ENCODE assay signal across 13 mouse cellular contexts in genomic region chr13:98656034-98656471, GRCm38 (mm10). TPM values are rescaled to one million over a fixed set of nuclear protein-coding genes. Genes with fewer than 3 reads are reported as not detected.
DNase-seq lines count a peak whose midpoint lies in the region; ATAC-seq lines count a peak whose summit lies in the region.
"Had no signal": no experiment of that assay in that cellular context is flagged by ENCODE, and none has a peak within 500 bp of the region (broad histone marks: within the 10 kb centered on the region; RNA-seq: fewer than 3 reads in every experiment).

No protein-coding gene starts in this region.

- no peaks in the 10 kb centered on the region for H3K27me3 ChIP-seq in forebrain, embryonic 14.5 days (replicated peaks; ENCODE audit: control insufficient read depth, insufficient read depth, low read length)
- H3K27me3 ChIP-seq in forebrain, embryonic 12.5 days, result no peaks in the 10 kb centered on the region
- no peaks in the 10 kb centered on the region for H3K27me3 ChIP-seq in kidney, embryonic 15.5 days
- H3K27me3 ChIP-seq: intestine, embryonic 15.5 days; liver, embryonic 13.5 days; neural tube, embryonic 13.5 days had no signal

- no peak overlapping the region for H3K4me2 ChIP-seq in forebrain, embryonic 14.5 days (ENCODE audit: low read length)
- H3K4me2 ChIP-seq in forebrain, embryonic 12.5 days, result no peak overlapping the region
- H3K4me2 ChIP-seq in kidney, embryonic 15.5 days, result no peak overlapping the region
- H3K4me2 ChIP-seq: intestine, embryonic 15.5 days; liver, embryonic 13.5 days; neural tube, embryonic 13.5 days had no signal

- no peak overlapping the region for H3K9ac ChIP-seq in forebrain, embryonic 14.5 days (ENCODE audit: low read length)
- H3K9ac ChIP-seq in forebrain, embryonic 12.5 days, result no peak overlapping the region
- no peak overlapping the region for H3K9ac ChIP-seq in kidney, embryonic 15.5 days
- H3K9ac ChIP-seq: intestine, embryonic 15.5 days; liver, embryonic 13.5 days; neural tube, embryonic 13.5 days had no signal

- H3K4me3 ChIP-seq in forebrain, embryonic 14.5 days (ENCODE audit: low read depth, low read length), result no peak overlapping the region
- H3K4me3 ChIP-seq in forebrain, embryonic 12.5 days (replicated peaks), result no peak overlapping the region
- H3K4me3 ChIP-seq in kidney, embryonic 15.5 days (replicated peaks), result no peak overlapping the region
- H3K4me3 ChIP-seq: intestine, embryonic 15.5 days; liver, embryonic 13.5 days; neural tube, embryonic 13.5 days had no signal

- no peaks in the 10 kb centered on the region for H3K9me3 ChIP-seq in forebrain, embryonic 14.5 days (replicated peaks; ENCODE audit: control insufficient read depth, low read length)
- no peaks in the 10 kb centered on the region for H3K9me3 ChIP-seq in forebrain, embryonic 12.5 days
- no peaks in the 10 kb centered on the region for H3K9me3 ChIP-seq in kidney, embryonic 15.5 days (replicated peaks)
- H3K9me3 ChIP-seq: intestine, embryonic 15.5 days; liver, embryonic 13.5 days; neural tube, embryonic 13.5 days had no signal

- no peaks in the 10 kb centered on the region for H3K4me1 ChIP-seq in forebrain, embryonic 14.5 days (ENCODE audit: control insufficient read depth, insufficient read depth, low read length)
- no peaks in the 10 kb centered on the region for H3K4me1 ChIP-seq in forebrain, embryonic 12.5 days
- H3K4me1 ChIP-seq in kidney, embryonic 15.5 days, result peaks cover 30% of the 10 kb centered on the region
- H3K4me1 ChIP-seq: liver, embryonic 13.5 days had no signal

- no peak overlapping the region for H3K27ac ChIP-seq in forebrain, embryonic 14.5 days (ENCODE audit: low read depth, low read length)
- no peak overlapping the region for H3K27ac ChIP-seq in forebrain, embryonic 12.5 days
- no peak overlapping the region for H3K27ac ChIP-seq in kidney, embryonic 15.5 days
- H3K27ac ChIP-seq: intestine, embryonic 15.5 days; liver, embryonic 13.5 days; neural tube, embryonic 13.5 days had no signal

- peak; percentile 12 for DNase-seq in forebrain, embryonic 14.5 days (ENCODE audit: low spot score)
- peak; percentile 86 for DNase-seq in kidney, adult 9 months
- peak; percentile 25 for DNase-seq in right cerebral cortex, adult 18-20 months
- DNase-seq in cerebellum, postnatal 4 days (ENCODE audit: low spot score in 2 of 2), result no peak
- DNase-seq: adrenal gland, postnatal 25 days; cerebellum, postnatal 25 days; liver, embryonic 13.5 days had no signal

- H3K36me3 ChIP-seq in forebrain, embryonic 14.5 days (ENCODE audit: control insufficient read depth, insufficient read depth, low read length), result no peaks in the 10 kb centered on the region
- no peaks in the 10 kb centered on the region for H3K36me3 ChIP-seq in forebrain, embryonic 12.5 days (replicated peaks)
- H3K36me3 ChIP-seq in kidney, embryonic 15.5 days, result no peaks in the 10 kb centered on the region
- H3K36me3 ChIP-seq: intestine, embryonic 15.5 days; liver, embryonic 13.5 days; neural tube, embryonic 13.5 days had no signal

- ATAC-seq in forebrain, embryonic 14.5 days, result no peak
- no peak for ATAC-seq in forebrain, embryonic 12.5 days (ENCODE audit: low FRiP score)
- ATAC-seq in kidney, embryonic 15.5 days (replicated peaks; ENCODE audit: low FRiP score), result no peak
- ATAC-seq in frontal cortex, adult (ENCODE audit: low TSS enrichment), result peak; percentile 78
- ATAC-seq in cerebellum, adult (ENCODE audit: insufficient number of reproducible peaks, low FRiP score, low TSS enrichment), result no peak
- ATAC-seq: intestine, embryonic 15.5 days had no signal

- WGBS in forebrain, embryonic 14.5 days, result 86% methylated on average over 16 of the region's 16 CpGs
- WGBS in forebrain, embryonic 12.5 days, result 88% methylated on average over 16 of the region's 16 CpGs
- 88% methylated on average over 16 of the region's 16 CpGs for WGBS in kidney, embryonic 15.5 days

RNA-seq across cellular contexts. Expression of gene Tmem174, which starts 18.8 kb away (rescaled TPM):
- not detected in 2 replicates for polyA plus RNA-seq in forebrain, embryonic 14.5 days (2014; fragmentation: Nextera tagmentation; extraction: Ambion mirVana)
- polyA plus RNA-seq in forebrain, embryonic 12.5 days (2016; fragmentation: Nextera tagmentation; extraction: Ambion mirVana), result not detected in 2 replicates
- 21.1 and 22.4 TPM in 2 replicates for polyA plus RNA-seq in kidney, embryonic 15.5 days (2015; fragmentation: Nextera tagmentation; extraction: Ambion mirVana)
- polyA plus RNA-seq: liver, embryonic 13.5 days; neural tube, embryonic 13.5 days had no signal

RNA-seq across cellular contexts. Expression of gene Tmem171, which starts 38.6 kb away (rescaled TPM):
- not detected in 2 replicates for polyA plus RNA-seq in forebrain, embryonic 14.5 days (2014; fragmentation: Nextera tagmentation; extraction: Ambion mirVana)
- polyA plus RNA-seq in forebrain, embryonic 12.5 days (2016; fragmentation: Nextera tagmentation; extraction: Ambion mirVana), result not detected in 2 replicates
- 6.5 and 8.0 TPM in 2 replicates for polyA plus RNA-seq in kidney, embryonic 15.5 days (2015; fragmentation: Nextera tagmentation; extraction: Ambion mirVana)
- polyA plus RNA-seq: liver, embryonic 13.5 days; neural tube, embryonic 13.5 days had no signal

Comparison
In these comparisons a context has a peak if more than half of its experiments do, and no peak if none do; other contexts are left out.
1. DNase-seq: peak in forebrain, embryonic 14.5 days (single experiment), kidney, adult 9 months (single experiment) and right cerebral cortex, adult 18-20 months (single experiment); none in cerebellum, postnatal 4 days (0 of 2).
2. RNA of gene Tmem174, which starts 18.8 kb away (polyA plus RNA-seq): 21.1 to 22.4 TPM in kidney, embryonic 15.5 days; not detected in forebrain, embryonic 14.5 days and not detected in forebrain, embryonic 12.5 days; every median in the first group is over 10 times any median in the second.